Mouse (Mus musculus) heart, embryonic 13.5 days (tissue): Measurements from ENCODE around the gene Gtpbp10. TPM values are rescaled to one million over a fixed set of nuclear protein-coding genes. Genes with fewer than 3 reads are reported as not detected.

ENCODE experiments used
- ATAC-seq: fragments of 200-750 bp; cut with Nextera tagmentation; 2 replicates; pipeline ENCODE4 v1.8.0; 2017; ENCODE audit warnings: moderate TSS enrichment; ENCODE audit not compliant: insufficient number of reproducible peaks, low FRiP score, low TSS enrichment; ENCODE audit errors: extremely low read depth
- H3K27ac ChIP-seq: fragments of 300-500 bp; sonication (generic); replicated peaks from 2 replicates; pipeline ENCODE4 v1.5.1; 2015; ENCODE audit warnings: moderate library complexity, mild to moderate bottlenecking, inconsistent platforms
- H3K27me3 ChIP-seq: fragments of 300-500 bp; sonication (generic); replicated peaks from 2 replicates; pipeline ENCODE4 v1.6.1; 2015; ENCODE audit warnings: mild to moderate bottlenecking, inconsistent platforms
- H3K36me3 ChIP-seq: fragments of 300-500 bp; sonication (generic); 2 replicates; pipeline ENCODE4 v1.6.1; 2015; ENCODE audit warnings: mild to moderate bottlenecking, inconsistent platforms
- H3K4me1 ChIP-seq: fragments of 300-500 bp; sonication (generic); 2 replicates; pipeline ENCODE4 v1.6.1; 2015; ENCODE audit warnings: inconsistent platforms
- H3K4me2 ChIP-seq: fragments of 300-500 bp; sonication (generic); 2 replicates; pipeline ENCODE4 v1.6.1; 2015; ENCODE audit warnings: inconsistent platforms, mild to moderate bottlenecking, moderate library complexity
- H3K4me3 ChIP-seq: fragments of 300-500 bp; sonication (generic); 2 replicates; pipeline ENCODE4 v1.5.1; 2015; ENCODE audit warnings: moderate library complexity, mild to moderate bottlenecking, inconsistent platforms
- H3K9ac ChIP-seq: fragments of 300-500 bp; sonication (generic); 2 replicates; pipeline ENCODE4 v1.6.1; 2015; ENCODE audit warnings: inconsistent platforms, mild to moderate bottlenecking, moderate library complexity
- H3K9me3 ChIP-seq: fragments of 300-500 bp; sonication (generic); 2 replicates; pipeline ENCODE4 v1.6.1; 2016; ENCODE audit warnings: inconsistent platforms
- WGBS: fragments of 180-500 bp; shearing (Covaris S2); methylation state at CpG from one replicate; pipeline ENCODE4 v1.1.7; 2015; ENCODE audit warnings: mixed read lengths; 5-methylcytosine and 5-hydroxymethylcytosine counted together
- polyA plus RNA-seq: library from polyadenylated mRNA; unstranded; fragments of >200 nt; fragmentation: Nextera tagmentation; extraction: Ambion mirVana; gene quantifications from 2 replicates; pipeline ENCODE4 v1.2.1, GENCODE M21; 2015

Gtpbp10 gene
- 17.6 and 18.5 TPM in 2 replicates for polyA plus RNA-seq

GRCm38 (mm10) chr5:5559079-5559740 is at the start of gene Gtpbp10:
TSS of gene Gtpbp10 (minus strand) at chr5:5559538.
- H3K4me3 ChIP-seq = peak within 1 kb of the TSS; percentile 62
- peak within 1 kb of the TSS; percentile 82 for H3K9ac ChIP-seq
- under 1% methylated on average over 43 of the region's 43 CpGs for WGBS
- 0 out of 2 replicates have a peak, but pooled peaks cover 5% of the 10 kb centered on the region for H3K27me3 ChIP-seq
- no peaks in the 10 kb centered on the region for H3K9me3 ChIP-seq
- peaks cover 16% of the 10 kb centered on the region for H3K36me3 ChIP-seq
- H3K27ac ChIP-seq = peak within 1 kb of the TSS; percentile 71
- ATAC-seq = peak; percentile 91
- H3K4me2 ChIP-seq = peak within 1 kb of the TSS; percentile 78
- peaks cover 23% of the 10 kb centered on the region for H3K4me1 ChIP-seq

- ATAC-seq = no peak
- 74% methylated on average over 3 of the region's 3 CpGs for WGBS
- H3K9me3 ChIP-seq = no peaks in the 10 kb centered on the region
These were observed 28.3 kb upstream of the Gtpbp10 start for GRCm38 (mm10) chr5:5587686-5588085.

GRCm38 (mm10) chr5:5573749-5574317 is 14.5 kb upstream of the Gtpbp10 start, which contains the start of gene Gm8773:
TSS of gene Gm8773 (plus strand) at chr5:5573799.
- peak within 1 kb of the TSS; percentile 77 for H3K9ac ChIP-seq
- peak within 1 kb of the TSS; percentile 90 for H3K4me2 ChIP-seq
- H3K27me3 ChIP-seq = 0 out of 2 replicates have a peak, but pooled peaks cover 16% of the 10 kb centered on the region
- ATAC-seq = no peak
- WGBS = under 1% methylated on average over 24 of the region's 24 CpGs
- no peaks in the 10 kb centered on the region for H3K9me3 ChIP-seq
- no peak within 1 kb of the TSS for H3K27ac ChIP-seq
- no peaks in the 10 kb centered on the region for H3K36me3 ChIP-seq
- 0 out of 2 replicates have a peak, but pooled peaks cover 4% of the 10 kb centered on the region for H3K4me1 ChIP-seq
- H3K4me3 ChIP-seq = peak within 1 kb of the TSS; percentile 68

More at GRCm38 (mm10) chr5:5587686-5588085, 28.3 kb upstream of the Gtpbp10 start:
- no peak overlapping the region for H3K9ac ChIP-seq
- no peak overlapping the region for H3K4me2 ChIP-seq
- no peak overlapping the region for H3K4me3 ChIP-seq
- no peaks in the 10 kb centered on the region for H3K4me1 ChIP-seq
- no peaks in the 10 kb centered on the region for H3K36me3 ChIP-seq
- H3K27ac ChIP-seq = no peak overlapping the region
- no peaks in the 10 kb centered on the region for H3K27me3 ChIP-seq

GRCm38 (mm10) chr5:5562435-5562834 is 3.1 kb upstream of the Gtpbp10 start:
- Histone ChIP-seq H3K27me3 (peaks cover 9% of the 10 kb centered on the region; the same call in 1 of the 2 replicates), H3K4me1 (peaks cover 22% of the 10 kb centered on the region), H3K36me3 (no peaks in the 10 kb centered on the region), H3K4me3 (no peak overlapping the region), H3K27ac (no peak overlapping the region), H3K9me3 (no peaks in the 10 kb centered on the region), H3K4me2 (no peak overlapping the region), H3K9ac (no peak overlapping the region)
- ATAC-seq = no peak
- WGBS = 61% methylated on average over 3 of the region's 3 CpGs

- no peak overlapping the region for H3K4me2 ChIP-seq
- H3K9me3 ChIP-seq = no peaks in the 10 kb centered on the region
- no peak overlapping the region for H3K9ac ChIP-seq
- H3K4me3 ChIP-seq = no peak overlapping the region
- ATAC-seq = no peak
- WGBS = 58% methylated on average over 4 of the region's 4 CpGs
- peaks cover 23% of the 10 kb centered on the region for H3K4me1 ChIP-seq
- no peak overlapping the region for H3K27ac ChIP-seq
- H3K36me3 ChIP-seq = no peaks in the 10 kb centered on the region
- H3K27me3 ChIP-seq = 0 out of 2 replicates have a peak, but pooled peaks cover 9% of the 10 kb centered on the region
These were observed 1.8 kb upstream of the Gtpbp10 start for GRCm38 (mm10) chr5:5561041-5561706.

DNA sequence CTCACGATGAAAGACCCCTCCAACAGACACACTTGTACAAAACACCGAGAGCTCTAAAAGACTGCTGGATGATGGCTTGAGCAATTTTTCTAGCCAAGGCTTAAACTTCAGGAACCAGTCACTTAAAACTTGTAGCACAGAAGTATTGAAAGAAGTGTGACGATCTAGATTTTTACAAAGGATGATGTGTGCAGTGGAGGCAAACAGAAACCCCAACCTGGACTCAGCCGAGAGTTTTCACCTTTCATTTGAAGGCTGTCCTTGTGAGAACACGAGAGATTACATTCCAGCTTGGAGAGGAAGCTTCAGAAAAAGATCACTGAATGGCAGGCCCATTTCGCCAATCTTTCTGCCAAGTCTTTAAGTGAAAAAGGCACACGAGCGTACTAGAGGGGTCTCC is 460 bp upstream of the Gtpbp10 start:
- peaks cover 23% of the 10 kb centered on the region for H3K4me1 ChIP-seq
- H3K27me3 ChIP-seq = 0 out of 2 replicates have a peak, but pooled peaks cover 5% of the 10 kb centered on the region
- H3K27ac ChIP-seq = peak overlapping the region; percentile 71
- no peak for ATAC-seq
- H3K36me3 ChIP-seq = peaks cover 10% of the 10 kb centered on the region
- peak overlapping the region; percentile 82 for H3K9ac ChIP-seq
- peak overlapping the region; percentile 62 for H3K4me3 ChIP-seq
- H3K4me2 ChIP-seq = peak overlapping the region; percentile 78
- no peaks in the 10 kb centered on the region for H3K9me3 ChIP-seq
- 37% methylated on average over 8 of the region's 8 CpGs for WGBS

DNA sequence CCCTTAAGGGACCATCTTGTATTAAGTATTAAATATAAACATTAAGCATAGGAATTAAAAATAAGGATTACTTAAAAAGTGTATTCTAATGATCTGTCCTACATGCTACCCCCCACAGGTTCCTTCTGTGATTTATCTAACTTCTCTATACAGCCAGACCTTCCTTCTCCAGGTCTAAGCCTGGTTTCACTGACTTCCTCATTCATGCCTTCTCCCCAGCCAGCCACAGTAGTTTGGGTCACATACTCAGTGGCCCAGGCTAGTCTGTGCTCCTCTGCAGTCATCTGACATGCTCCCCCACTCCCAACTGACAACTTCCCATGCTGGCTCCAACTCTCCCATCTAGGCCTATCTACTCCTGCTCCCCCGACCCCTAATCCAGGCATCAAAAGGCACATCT is 8.2 kb downstream of the Gtpbp10 start:
- no peak overlapping the region for H3K4me2 ChIP-seq
- no peak overlapping the region for H3K4me3 ChIP-seq
- H3K36me3 ChIP-seq = peaks cover 80% of the 10 kb centered on the region
- no peak overlapping the region for H3K27ac ChIP-seq
- no peak for ATAC-seq
- H3K9ac ChIP-seq = no peak overlapping the region
- 81% methylated on average over 1 of the region's 1 CpGs for WGBS
- H3K4me1 ChIP-seq = no peaks in the 10 kb centered on the region
- H3K27me3 ChIP-seq = no peaks in the 10 kb centered on the region
- H3K9me3 ChIP-seq = no peaks in the 10 kb centered on the region

DNA sequence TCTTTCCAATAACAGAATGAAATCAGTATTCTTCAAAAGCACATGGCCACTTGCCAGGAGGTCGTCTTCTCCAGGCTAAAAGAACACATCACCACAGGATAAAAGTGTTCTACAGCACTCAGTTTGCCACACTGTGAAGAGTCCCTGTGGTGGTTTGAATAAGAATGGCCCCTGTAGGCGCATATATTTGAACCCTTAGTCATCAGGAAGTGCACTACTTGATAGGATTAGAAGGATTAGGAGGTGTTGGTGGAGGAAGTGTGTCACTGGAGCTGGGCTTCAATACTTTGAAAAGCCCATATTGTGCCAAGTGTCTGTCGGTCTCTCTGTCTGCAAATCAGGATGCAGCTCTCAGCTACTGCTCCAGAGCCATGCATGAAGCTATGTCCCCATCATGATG is 19.0 kb downstream of the Gtpbp10 start:
- Histone ChIP-seq H3K27ac (no peak overlapping the region), H3K27me3 (no peaks in the 10 kb centered on the region), H3K4me1 (no peaks in the 10 kb centered on the region), H3K36me3 (peaks cover 76% of the 10 kb centered on the region), H3K9me3 (no peaks in the 10 kb centered on the region), H3K4me3 (no peak overlapping the region), H3K4me2 (no peak overlapping the region), H3K9ac (no peak overlapping the region)
- no peak for ATAC-seq
- WGBS = 57% methylated on average over 3 of the region's 3 CpGs

DNA sequence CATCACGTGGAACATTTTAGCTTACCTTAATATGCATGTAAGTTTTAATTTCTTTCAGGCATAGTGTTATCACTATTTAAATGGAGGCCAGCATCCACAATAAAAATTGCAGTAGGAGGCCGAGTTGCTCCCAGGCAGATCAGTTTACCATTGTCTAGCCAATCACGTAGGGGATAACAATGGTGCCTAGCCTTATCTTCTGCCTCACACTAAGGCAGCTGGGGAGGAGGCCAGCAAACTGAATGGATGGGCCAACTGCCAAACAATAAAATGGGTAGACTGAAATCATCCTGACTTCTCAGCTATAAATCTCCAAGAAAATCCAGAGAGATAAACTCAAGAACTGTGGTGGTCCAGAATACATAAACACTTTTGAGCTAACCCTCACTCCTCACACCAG is 19.6 kb downstream of the Gtpbp10 start:
- Histone ChIP-seq H3K9ac (no peak overlapping the region), H3K4me1 (no peaks in the 10 kb centered on the region), H3K4me3 (no peak overlapping the region), H3K9me3 (no peaks in the 10 kb centered on the region), H3K27me3 (no peaks in the 10 kb centered on the region), H3K27ac (no peak overlapping the region), H3K4me2 (no peak overlapping the region), H3K36me3 (peaks cover 75% of the 10 kb centered on the region)
- 68% methylated on average over 3 of the region's 3 CpGs for WGBS
- no peak for ATAC-seq

- Histone ChIP-seq H3K27me3 (no peaks in the 10 kb centered on the region), H3K4me2 (no peak overlapping the region), H3K27ac (no peak overlapping the region), H3K4me3 (no peak overlapping the region), H3K4me1 (no peaks in the 10 kb centered on the region), H3K9ac (no peak overlapping the region), H3K36me3 (peaks cover 43% of the 10 kb centered on the region), H3K9me3 (no peaks in the 10 kb centered on the region)
- WGBS = 96% methylated on average over 1 of the region's 1 CpGs
- no peak for ATAC-seq
These were observed 23.2 kb downstream of the Gtpbp10 start for GRCm38 (mm10) chr5:5536131-5536530.

DNA sequence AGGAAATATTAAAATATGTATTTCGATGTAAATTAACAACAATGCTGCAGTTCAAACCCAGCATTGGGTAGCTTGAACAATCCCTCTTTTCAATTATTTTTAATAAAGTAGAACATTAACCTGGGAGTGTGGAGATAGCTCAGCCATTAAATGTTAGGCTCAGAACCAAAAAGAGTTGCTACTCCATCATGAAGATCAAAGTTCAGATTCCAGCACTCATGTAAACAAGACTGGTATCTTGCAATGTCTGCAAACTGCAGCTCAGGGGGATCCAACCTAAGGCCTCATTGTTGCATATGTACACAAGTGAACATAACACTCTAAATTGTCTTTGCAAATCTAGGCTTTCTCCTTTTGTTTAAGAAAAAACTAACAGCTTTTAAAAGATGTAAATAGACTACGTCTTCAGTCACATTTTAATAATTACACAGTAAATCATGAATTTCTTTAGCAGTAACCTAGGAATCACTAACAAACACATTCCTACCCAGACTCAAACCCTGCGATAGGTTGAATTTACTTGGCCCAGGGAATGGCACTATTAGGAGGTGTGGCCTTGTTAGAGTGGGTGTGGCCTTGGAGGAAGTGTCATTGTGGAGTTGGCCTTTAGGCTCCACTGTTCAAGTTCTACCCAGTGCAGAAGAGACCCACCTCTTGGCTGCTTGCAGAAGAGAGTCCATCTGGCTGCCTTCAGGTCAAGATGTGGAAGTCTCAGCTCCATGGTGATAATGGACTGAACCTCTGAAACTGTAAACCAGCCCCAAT is 25.5 kb downstream of the Gtpbp10 start:
- ATAC-seq = no peak
- H3K9ac ChIP-seq = no peak overlapping the region
- H3K27me3 ChIP-seq = no peaks in the 10 kb centered on the region
- H3K4me3 ChIP-seq = no peak overlapping the region
- no peak overlapping the region for H3K4me2 ChIP-seq
- peaks cover 21% of the 10 kb centered on the region for H3K36me3 ChIP-seq
- 88% methylated on average over 3 of the region's 3 CpGs for WGBS
- no peaks in the 10 kb centered on the region for H3K9me3 ChIP-seq
- no peak overlapping the region for H3K27ac ChIP-seq
- H3K4me1 ChIP-seq = no peaks in the 10 kb centered on the region
